Mouse (Mus musculus) myocyte (in vitro differentiated cells): ENCODE results near the gene Apba1.

Experiments
- CEBPB ChIP-seq: IDR thresholded peaks from 2 replicates; pipeline ENCODE4 v1.6.1; 2011; ENCODE audit warnings: mild to moderate bottlenecking, moderate library complexity; ENCODE audit not compliant: poor library complexity, insufficient read depth, severe bottlenecking
- MYOD1 ChIP-seq, 3 experiments: IDR thresholded peaks; one replicate each; pipeline ENCODE4 v1.6.1; 2011; ENCODE audit warnings: control low read depth in 2 of 3, low read depth in 2 of 3, mild to moderate bottlenecking in 2 of 3, moderate library complexity in 1 of 3; ENCODE audit not compliant: insufficient read length in 2 of 3, control insufficient read depth in 1 of 3
- MYOG ChIP-seq, 3 experiments: IDR thresholded peaks; one replicate each; pipeline ENCODE4 v1.6.1; 2011; ENCODE audit warnings: control low read depth in 2 of 3, low read depth in 2 of 3, mild to moderate bottlenecking in 2 of 3; ENCODE audit not compliant: insufficient read length in 2 of 3, control insufficient read depth in 1 of 3, insufficient read depth in 1 of 3
- POLR2A ChIP-seq: IDR thresholded peaks from one replicate; pipeline ENCODE4 v1.6.1; 2011; ENCODE audit warnings: low read depth, mild to moderate bottlenecking, control low read depth, moderate library complexity; ENCODE audit not compliant: insufficient read length
- USF1 ChIP-seq: IDR thresholded peaks from one replicate; pipeline ENCODE4 v1.6.1; 2011; ENCODE audit warnings: low read depth, mild to moderate bottlenecking, control low read depth, moderate library complexity

DNA sequence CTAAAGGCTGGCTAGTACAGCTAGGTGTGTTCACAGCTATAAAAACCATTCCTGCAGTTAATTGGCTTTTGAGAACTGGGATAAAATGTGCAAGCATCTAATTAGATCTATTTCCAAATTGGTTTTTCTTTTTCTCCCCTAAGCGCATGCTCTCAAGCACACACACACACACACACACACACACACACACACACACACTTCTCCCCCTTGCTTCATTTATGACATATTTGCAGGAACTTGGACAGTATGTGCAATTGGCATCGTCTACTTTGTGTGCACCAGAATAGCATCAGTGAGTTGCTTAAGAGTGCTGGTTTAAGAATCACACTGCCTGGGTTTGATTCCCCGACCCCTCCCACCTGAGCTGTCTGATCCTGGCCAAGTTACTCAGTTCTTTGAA lies 76.0 kb downstream of the Apba1 start:
- no peak for TF ChIP-seq USF1
- TF ChIP-seq POLR2A, result no peak
- TF ChIP-seq CEBPB, result no peak
- TF ChIP-seq MYOD1 (IDR thresholded peaks at IDR 0.05; ENCODE audit: control insufficient read depth in 1 of 3, insufficient read length in 2 of 3, low read depth in 2 of 3), result no peak
- TF ChIP-seq MYOG (IDR thresholded peaks at IDR 0.05; ENCODE audit: control insufficient read depth in 1 of 3, insufficient read depth in 1 of 3, insufficient read length in 2 of 3, low read depth in 2 of 3), result no peak
